Mouse (Mus musculus): ENCODE results near the gene Upf2.
"Not testable (repeated sequence)": the region's sequence is repeated elsewhere in the genome, so short reads cannot be mapped to it uniquely, and the experiment has no call there.

Upf2 gene

GRCm38 (mm10) chr2:5949821-5950220 is 1.4 kb upstream of the Upf2 start:
- DNase-seq (ENCODE audit: low spot score in 2 of 2) = not testable (repeated sequence)

GRCm38 (mm10) chr2:5950305-5950704 is 964 bp upstream of the Upf2 start:
- peak in 1 of 2 experiments; percentile 41 for DNase-seq (ENCODE audit: low spot score in 2 of 2)

- DNase-seq (ENCODE audit: low spot score in 2 of 2) = no peak
These were observed 447 bp downstream of the Upf2 start for GRCm38 (mm10) chr2:5951621-5952211.

- no peak for DNase-seq (ENCODE audit: low spot score in 2 of 2)
These were observed 6.4 kb downstream of the Upf2 start for GRCm38 (mm10) chr2:5957705-5958104.

- no peak for DNase-seq (ENCODE audit: low spot score in 2 of 2)
These were observed 11.0 kb downstream of the Upf2 start for GRCm38 (mm10) chr2:5962265-5962664.

GRCm38 (mm10) chr2:5963729-5964128 is 12.5 kb downstream of the Upf2 start:
- not testable (repeated sequence) for DNase-seq (ENCODE audit: low spot score in 2 of 2)

- DNase-seq (ENCODE audit: low spot score in 2 of 2) = no peak
These were observed 14.7 kb downstream of the Upf2 start for GRCm38 (mm10) chr2:5965972-5966371.

- not testable (repeated sequence) for DNase-seq (ENCODE audit: low spot score in 2 of 2)
These were observed 19.4 kb downstream of the Upf2 start for GRCm38 (mm10) chr2:5970629-5971028.

GRCm38 (mm10) chr2:5977532-5977931 is 26.3 kb downstream of the Upf2 start:
- no peak for DNase-seq (ENCODE audit: low spot score in 2 of 2)

GRCm38 (mm10) chr2:5995538-5995937 is 44.3 kb downstream of the Upf2 start:
- peak; percentile 36 to 46 for DNase-seq (ENCODE audit: low spot score in 2 of 2)

- DNase-seq (ENCODE audit: low spot score in 2 of 2) = no peak
These were observed 52.7 kb downstream of the Upf2 start for GRCm38 (mm10) chr2:6003949-6004348.

GRCm38 (mm10) chr2:6014532-6014931 is 63.3 kb downstream of the Upf2 start:
- DNase-seq (ENCODE audit: low spot score in 2 of 2) = no peak

- DNase-seq (ENCODE audit: low spot score in 2 of 2) = not testable (repeated sequence)
These were observed 63.9 kb downstream of the Upf2 start for GRCm38 (mm10) chr2:6015182-6015581.

GRCm38 (mm10) chr2:6020570-6020969 is 69.3 kb downstream of the Upf2 start:
- DNase-seq (ENCODE audit: low spot score in 2 of 2) = no peak

- DNase-seq (ENCODE audit: low spot score in 2 of 2) = no peak
These were observed 91.4 kb downstream of the Upf2 start for GRCm38 (mm10) chr2:6042644-6043043.

GRCm38 (mm10) chr2:6046796-6047195 is 95.5 kb downstream of the Upf2 start:
- no peak for DNase-seq (ENCODE audit: low spot score in 2 of 2)

GRCm38 (mm10) chr2:6048570-6048969 is 97.3 kb downstream of the Upf2 start:
- DNase-seq (ENCODE audit: low spot score in 2 of 2) = no peak

GRCm38 (mm10) chr2:6049018-6049417 is 97.7 kb downstream of the Upf2 start:
- DNase-seq (ENCODE audit: low spot score in 2 of 2) = no peak

- no peak for DNase-seq (ENCODE audit: low spot score in 2 of 2)
These were observed 104.2 kb downstream of the Upf2 start for GRCm38 (mm10) chr2:6055466-6055865.

- DNase-seq (ENCODE audit: low spot score in 2 of 2) = no peak
These were observed 105.2 kb downstream of the Upf2 start for GRCm38 (mm10) chr2:6056518-6056917.

GRCm38 (mm10) chr2:6059291-6059690 is 108.0 kb downstream of the Upf2 start:
- DNase-seq (ENCODE audit: low spot score in 2 of 2) = no peak

GRCm38 (mm10) chr2:6060071-6060804 is 109.0 kb downstream of the Upf2 start:
- DNase-seq (ENCODE audit: low spot score in 2 of 2) = no peak

GRCm38 (mm10) chr2:6067341-6067740 is 116.1 kb downstream of the Upf2 start:
- no peak for DNase-seq (ENCODE audit: low spot score in 2 of 2)

All from right cerebral cortex, postnatal 10 days (tissue).